Mouse (Mus musculus) myocyte (in vitro differentiated cells): ENCODE results near the gene Htt. TPM values are rescaled to one million over a fixed set of nuclear protein-coding genes. Genes with fewer than 3 reads are reported as not detected.
"Not testable (repeated sequence)": the region's sequence is repeated elsewhere in the genome, so short reads cannot be mapped to it uniquely, and the experiment has no call there.

ENCODE experiments used
- H3K27me3 ChIP-seq: one replicate; pipeline ENCODE4 v1.6.1; 2011; ENCODE audit not compliant: control insufficient read depth, insufficient read depth, insufficient read length
- H3K36me3 ChIP-seq: one replicate; pipeline ENCODE4 v1.6.1; 2011; ENCODE audit not compliant: control insufficient read depth, insufficient read depth
- H3K4me2 ChIP-seq: one replicate; pipeline ENCODE4 v1.6.1; 2011; ENCODE audit warnings: low read depth, control low read depth
- H3K4me3 ChIP-seq: one replicate; pipeline ENCODE4 v1.5.1; 2011; ENCODE audit warnings: mild to moderate bottlenecking, control low read depth, moderate library complexity
- H3K79me2 ChIP-seq: one replicate; pipeline ENCODE4 v1.6.1; 2011; ENCODE audit not compliant: control insufficient read depth, insufficient read depth
- H3ac ChIP-seq: one replicate; pipeline ENCODE4 v1.6.1; 2011; ENCODE audit not compliant: control insufficient read depth, insufficient read length
- CEBPB ChIP-seq: IDR thresholded peaks from 2 replicates; pipeline ENCODE4 v1.6.1; 2011; ENCODE audit warnings: mild to moderate bottlenecking, moderate library complexity; ENCODE audit not compliant: poor library complexity, insufficient read depth, severe bottlenecking
- E2F4 ChIP-seq: IDR thresholded peaks from one replicate; pipeline ENCODE4 v1.6.1; 2011; ENCODE audit warnings: mild to moderate bottlenecking, control low read depth, moderate library complexity; ENCODE audit not compliant: insufficient read depth
- MAX ChIP-seq: IDR thresholded peaks from one replicate; pipeline ENCODE4 v1.6.1; 2011; ENCODE audit warnings: low read depth, mild to moderate bottlenecking, control low read depth
- MYOD1 ChIP-seq, 3 experiments: IDR thresholded peaks; one replicate each; pipeline ENCODE4 v1.6.1; 2011; ENCODE audit warnings: control low read depth in 2 of 3, low read depth in 2 of 3, mild to moderate bottlenecking in 2 of 3, moderate library complexity in 1 of 3; ENCODE audit not compliant: insufficient read length in 2 of 3, control insufficient read depth in 1 of 3
- MYOG ChIP-seq, 3 experiments: IDR thresholded peaks; one replicate each; pipeline ENCODE4 v1.6.1; 2011; ENCODE audit warnings: control low read depth in 2 of 3, low read depth in 2 of 3, mild to moderate bottlenecking in 2 of 3; ENCODE audit not compliant: insufficient read length in 2 of 3, control insufficient read depth in 1 of 3, insufficient read depth in 1 of 3
- POLR2A ChIP-seq: IDR thresholded peaks from one replicate; pipeline ENCODE4 v1.6.1; 2011; ENCODE audit warnings: low read depth, mild to moderate bottlenecking, control low read depth, moderate library complexity; ENCODE audit not compliant: insufficient read length
- POLR2AphosphoS2 ChIP-seq: IDR thresholded peaks from one replicate; pipeline ENCODE4 v1.6.1; 2011; ENCODE audit warnings: low read depth, control low read depth; ENCODE audit not compliant: insufficient read length
- REST ChIP-seq: IDR thresholded peaks from one replicate; pipeline ENCODE4 v1.6.1; 2011; ENCODE audit warnings: mild to moderate bottlenecking, control low read depth, moderate library complexity; ENCODE audit not compliant: insufficient read depth, insufficient read length
- SRF ChIP-seq: IDR thresholded peaks from one replicate; pipeline ENCODE4 v1.6.1; 2011; ENCODE audit warnings: low read depth; ENCODE audit not compliant: control insufficient read depth, insufficient read length
- TCF12 ChIP-seq: IDR thresholded peaks from one replicate; pipeline ENCODE4 v1.6.1; 2011; ENCODE audit warnings: mild to moderate bottlenecking, control low read depth; ENCODE audit not compliant: poor library complexity, insufficient read depth, severe bottlenecking
- TCF3 ChIP-seq: IDR thresholded peaks from one replicate; pipeline ENCODE4 v1.6.1; 2011; ENCODE audit warnings: low read depth, control low read depth; ENCODE audit not compliant: insufficient read length
- USF1 ChIP-seq: IDR thresholded peaks from one replicate; pipeline ENCODE4 v1.6.1; 2011; ENCODE audit warnings: low read depth, mild to moderate bottlenecking, control low read depth, moderate library complexity
- polyA plus RNA-seq: library from polyadenylated mRNA; unstranded; fragments of >200 nt; fragmentation: generic; extraction: Trizol; gene quantifications from one replicate; pipeline ENCODE4 v1.2.1, GENCODE M21; 2012; ENCODE audit warnings: missing spikeins

Htt gene
- polyA plus RNA-seq, 1 experiment: 8.9 TPM

- no peak overlapping the region for H3ac ChIP-seq
- H3K4me3 ChIP-seq: no peak overlapping the region
- TF ChIP-seq MAX (no peak), POLR2A (no peak), REST (no peak), TCF3 (no peak), CEBPB (no peak), E2F4 (no peak), SRF (no peak), MYOG (IDR thresholded peaks at IDR 0.05; ENCODE audit: control insufficient read depth in 1 of 3, insufficient read depth in 1 of 3, insufficient read length in 2 of 3, low read depth in 2 of 3) (no peak), POLR2AphosphoS2 (no peak), TCF12 (no peak), MYOD1 (IDR thresholded peaks at IDR 0.05; ENCODE audit: control insufficient read depth in 1 of 3, insufficient read length in 2 of 3, low read depth in 2 of 3) (no peak), USF1 (no peak)
- H3K4me2 ChIP-seq: no peak overlapping the region
- peaks cover 29% of the 10 kb centered on the region for H3K36me3 ChIP-seq
- H3K79me2 ChIP-seq: no peaks in the 10 kb centered on the region
- no peaks in the 10 kb centered on the region for H3K27me3 ChIP-seq
Measured at GRCm38 (mm10) chr5:34806038-34806437, 44.5 kb downstream of the Htt start.

GRCm38 (mm10) chr5:34822431-34823149 is 61.0 kb downstream of the Htt start:
- TF ChIP-seq POLR2AphosphoS2 (no peak), USF1 (no peak), TCF3 (no peak), MYOD1 (IDR thresholded peaks at IDR 0.05; ENCODE audit: control insufficient read depth in 1 of 3, insufficient read length in 2 of 3, low read depth in 2 of 3) (no peak), E2F4 (no peak), MYOG (IDR thresholded peaks at IDR 0.05; ENCODE audit: control insufficient read depth in 1 of 3, insufficient read depth in 1 of 3, insufficient read length in 2 of 3, low read depth in 2 of 3) (no peak), POLR2A (no peak), TCF12 (no peak), SRF (no peak), CEBPB (no peak), REST (no peak)

DNA sequence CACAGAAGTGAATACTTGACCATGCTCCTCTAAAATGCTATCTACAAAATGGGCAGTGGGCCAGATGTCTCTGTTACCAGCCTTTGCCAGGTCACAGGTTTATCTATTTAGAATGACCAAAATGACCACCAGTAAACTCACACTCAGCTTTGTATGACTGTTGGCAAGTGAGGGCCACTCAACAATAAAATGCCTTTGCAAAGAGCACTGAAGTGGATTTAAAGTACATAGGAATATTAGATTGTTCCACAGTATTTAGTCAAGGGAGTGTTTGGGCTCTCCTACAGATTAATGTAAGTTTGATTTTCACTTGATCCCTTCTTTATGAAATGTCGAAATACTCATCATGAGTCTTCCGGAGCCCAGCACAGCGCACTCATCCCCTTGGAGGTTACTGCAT is 92.5 kb downstream of the Htt start:
- Histone ChIP-seq H3K4me2 (no peak overlapping the region), H3K36me3 (peaks cover 21% of the 10 kb centered on the region), H3K79me2 (no peaks in the 10 kb centered on the region), H3ac (no peak overlapping the region), H3K4me3 (no peak overlapping the region), H3K27me3 (no peaks in the 10 kb centered on the region)
- TF ChIP-seq MYOD1 (IDR thresholded peaks at IDR 0.05; ENCODE audit: control insufficient read depth in 1 of 3, insufficient read length in 2 of 3, low read depth in 2 of 3) (no peak), USF1 (no peak), TCF12 (no peak), MYOG (IDR thresholded peaks at IDR 0.05; ENCODE audit: control insufficient read depth in 1 of 3, insufficient read depth in 1 of 3, insufficient read length in 2 of 3, low read depth in 2 of 3) (no peak), MAX (no peak), CEBPB (no peak), REST (no peak), E2F4 (no peak), TCF3 (no peak)

More at GRCm38 (mm10) chr5:34822431-34823149, 61.0 kb downstream of the Htt start:
- H3K4me2 ChIP-seq: no peak overlapping the region
- H3K27me3 ChIP-seq: no peaks in the 10 kb centered on the region
- H3ac ChIP-seq: no peak overlapping the region
- peaks cover 26% of the 10 kb centered on the region for H3K36me3 ChIP-seq
- H3K4me3 ChIP-seq: no peak overlapping the region
- H3K79me2 ChIP-seq: no peaks in the 10 kb centered on the region

DNA sequence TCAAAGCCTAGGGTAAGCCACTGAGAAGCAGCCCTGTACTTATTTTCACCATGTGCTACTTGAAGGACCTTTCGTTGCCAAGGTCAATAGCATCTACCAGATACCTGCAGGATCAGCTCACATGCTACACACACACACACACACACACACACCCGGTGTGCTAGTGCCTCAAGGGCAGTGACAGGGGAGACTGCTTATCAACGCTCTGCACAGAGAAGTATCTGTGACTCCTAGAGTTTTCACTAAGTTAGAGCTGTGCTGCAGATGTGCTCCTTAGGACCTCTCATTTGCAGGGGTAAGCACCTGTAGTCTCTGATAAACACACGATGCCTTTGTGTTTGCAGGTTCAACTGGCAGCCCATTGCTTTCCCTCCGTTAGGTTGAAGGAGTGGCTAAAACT is 103.8 kb downstream of the Htt start:
- TF ChIP-seq USF1 (no peak), POLR2AphosphoS2 (no peak), TCF12 (no peak), POLR2A (no peak), SRF (no peak)
- Histone ChIP-seq H3K4me2 (no peak overlapping the region), H3K4me3 (no peak overlapping the region), H3K27me3 (no peaks in the 10 kb centered on the region), H3K79me2 (no peaks in the 10 kb centered on the region), H3ac (no peak overlapping the region), H3K36me3 (peaks cover 44% of the 10 kb centered on the region)

DNA sequence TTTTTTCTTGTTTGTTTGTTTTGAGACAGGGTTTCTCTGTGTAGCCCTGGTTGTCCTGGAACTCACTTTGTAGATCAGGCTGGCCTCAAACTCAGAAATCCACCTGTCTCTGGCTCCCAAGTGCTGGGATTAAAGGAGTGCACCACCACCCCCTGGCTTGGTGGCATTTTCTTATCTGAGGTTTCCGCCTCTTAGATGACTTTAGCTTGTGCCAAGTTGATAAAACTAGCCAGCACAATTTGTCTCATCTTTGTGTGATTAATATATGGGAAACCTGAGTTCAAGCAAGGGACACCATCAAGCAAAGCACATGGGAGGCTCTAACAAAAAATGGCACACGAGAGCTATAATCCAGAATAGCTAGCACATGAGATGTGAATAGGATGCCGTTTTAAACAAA is 118.8 kb downstream of the Htt start:
- not testable (repeated sequence) for H3K4me3 ChIP-seq, H3K27me3 ChIP-seq, H3K79me2 ChIP-seq, H3ac ChIP-seq, H3K4me2 ChIP-seq
- H3K36me3 ChIP-seq: peaks cover 27% of the 10 kb centered on the region
